In the genomic region with DNA sequence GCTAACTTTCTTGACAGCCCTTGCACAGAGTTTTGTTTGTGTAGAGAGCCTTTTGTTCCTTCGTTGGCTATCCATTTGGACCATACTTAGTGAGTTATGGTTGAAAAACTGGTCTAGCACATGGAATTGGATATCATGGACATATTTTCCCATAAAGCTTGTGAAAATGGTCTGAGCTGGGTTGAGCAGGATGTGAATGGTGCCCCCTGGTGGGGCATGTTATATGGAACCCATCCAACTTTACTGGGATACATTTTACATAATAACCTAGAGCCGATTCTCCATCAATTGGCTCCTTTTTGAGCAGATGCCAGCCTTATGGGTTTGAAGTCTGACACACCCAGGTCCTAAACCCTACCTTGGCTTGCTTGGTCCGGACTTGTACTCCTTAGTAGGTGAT, we compare ENCODE assay signal across 8 mouse cellular contexts. TPM values are rescaled to one million over a fixed set of nuclear protein-coding genes. Genes with fewer than 3 reads are reported as not detected.
DNase-seq lines count a peak whose midpoint lies in the region; ATAC-seq and TF ChIP-seq lines count a peak whose summit lies in the region.

No protein-coding gene starts in this region.

- H3K4me1 ChIP-seq in hindbrain, embryonic 11.5 days (replicated peaks; ENCODE audit: control insufficient read depth, insufficient read depth, low read length), result no peaks in the 10 kb centered on the region
- H3K4me1 ChIP-seq in hindbrain, embryonic 14.5 days (replicated peaks; ENCODE audit: control insufficient read depth, insufficient read depth, low read length), result no peaks in the 10 kb centered on the region
- no peaks in the 10 kb centered on the region for H3K4me1 ChIP-seq in lung, embryonic 14.5 days (ENCODE audit: insufficient read depth)
- no peaks in the 10 kb centered on the region for H3K4me1 ChIP-seq in forebrain, embryonic 16.5 days (replicated peaks; ENCODE audit: control insufficient read depth, insufficient read depth, low read length)
- H3K4me1 ChIP-seq in hindbrain, embryonic 13.5 days (replicated peaks), result no peaks in the 10 kb centered on the region

- WGBS in hindbrain, embryonic 11.5 days, result 78% methylated on average over 3 of the region's 3 CpGs
- 76% methylated on average over 3 of the region's 3 CpGs for WGBS in hindbrain, embryonic 14.5 days
- 66% methylated on average over 3 of the region's 3 CpGs for WGBS in lung, embryonic 14.5 days
- 75% methylated on average over 3 of the region's 3 CpGs for WGBS in forebrain, embryonic 16.5 days
- 76% methylated on average over 3 of the region's 3 CpGs for WGBS in hindbrain, embryonic 13.5 days

- no peaks in the 10 kb centered on the region for H3K27me3 ChIP-seq in hindbrain, embryonic 11.5 days (ENCODE audit: control insufficient read depth, insufficient read depth, low read length)
- H3K27me3 ChIP-seq in hindbrain, embryonic 14.5 days (ENCODE audit: control insufficient read depth, insufficient read depth, low read length), result no peaks in the 10 kb centered on the region
- H3K27me3 ChIP-seq in lung, embryonic 14.5 days (ENCODE audit: insufficient read depth, low read length), result no peaks in the 10 kb centered on the region
- H3K27me3 ChIP-seq in forebrain, embryonic 16.5 days (replicated peaks; ENCODE audit: control insufficient read depth, insufficient read depth, low read length), result no peaks in the 10 kb centered on the region
- H3K27me3 ChIP-seq in hindbrain, embryonic 13.5 days, result no peaks in the 10 kb centered on the region

- peak; percentile 66 for DNase-seq in hindbrain, embryonic 11.5 days (ENCODE audit: low spot score)
- no peak for DNase-seq in hindbrain, embryonic 14.5 days (ENCODE audit: low spot score)
- peak; percentile 32 for DNase-seq in urinary bladder, postnatal 25 days (ENCODE audit: low spot score)
- no peak for DNase-seq in urinary bladder, postnatal 36 days (ENCODE audit: low spot score in 2 of 2)
- DNase-seq in lung, embryonic 14.5 days, result peak; percentile 71

- H3K4me2 ChIP-seq in hindbrain, embryonic 11.5 days (replicated peaks; ENCODE audit: low read depth, low read length), result no peak overlapping the region
- no peak overlapping the region for H3K4me2 ChIP-seq in hindbrain, embryonic 14.5 days (replicated peaks)
- no peak overlapping the region for H3K4me2 ChIP-seq in lung, embryonic 14.5 days
- H3K4me2 ChIP-seq in forebrain, embryonic 16.5 days (ENCODE audit: low read length), result no peak overlapping the region
- no peak overlapping the region for H3K4me2 ChIP-seq in hindbrain, embryonic 13.5 days

- H3K9me3 ChIP-seq in hindbrain, embryonic 11.5 days (ENCODE audit: control insufficient read depth, low read length), result no peaks in the 10 kb centered on the region
- no peaks in the 10 kb centered on the region for H3K9me3 ChIP-seq in hindbrain, embryonic 14.5 days (ENCODE audit: control insufficient read depth, low read length)
- no peaks in the 10 kb centered on the region for H3K9me3 ChIP-seq in lung, embryonic 14.5 days (ENCODE audit: low read depth, low read length)
- no peaks in the 10 kb centered on the region for H3K9me3 ChIP-seq in forebrain, embryonic 16.5 days (ENCODE audit: control insufficient read depth, low read length)
- no peaks in the 10 kb centered on the region for H3K9me3 ChIP-seq in hindbrain, embryonic 13.5 days

- ATAC-seq in hindbrain, embryonic 11.5 days (ENCODE audit: low FRiP score), result no peak
- no peak for ATAC-seq in hindbrain, embryonic 14.5 days (ENCODE audit: low FRiP score)
- ATAC-seq in granulocyte monocyte progenitor cell, adult 5-6 weeks (replicated peaks; ENCODE audit: poor library complexity, severe bottlenecking), result peak; percentile 40
- no peak for ATAC-seq in lung, embryonic 14.5 days (ENCODE audit: insufficient read depth)
- ATAC-seq in forebrain, embryonic 16.5 days, result no peak
- no peak for ATAC-seq in hindbrain, embryonic 13.5 days (ENCODE audit: low FRiP score)

- no peak overlapping the region for H3K27ac ChIP-seq in hindbrain, embryonic 11.5 days (ENCODE audit: low read depth, low read length)
- H3K27ac ChIP-seq in hindbrain, embryonic 14.5 days, result no peak overlapping the region
- H3K27ac ChIP-seq in lung, embryonic 14.5 days (ENCODE audit: low read depth), result no peak overlapping the region
- no peak overlapping the region for H3K27ac ChIP-seq in forebrain, embryonic 16.5 days (ENCODE audit: low read length)
- no peak overlapping the region for H3K27ac ChIP-seq in hindbrain, embryonic 13.5 days

- peak; percentile 54 for TF ChIP-seq CTCF in lung, embryonic 14.5 days (IDR thresholded peaks at IDR 0.05; ENCODE audit: low read depth)

- no peak overlapping the region for H3K9ac ChIP-seq in hindbrain, embryonic 11.5 days (ENCODE audit: low read depth, low read length)
- H3K9ac ChIP-seq in hindbrain, embryonic 14.5 days, result no peak overlapping the region
- H3K9ac ChIP-seq in lung, embryonic 14.5 days, result no peak overlapping the region
- no peak overlapping the region for H3K9ac ChIP-seq in forebrain, embryonic 16.5 days (replicated peaks; ENCODE audit: low read depth, low read length)
- no peak overlapping the region for H3K9ac ChIP-seq in hindbrain, embryonic 13.5 days

- H3K4me3 ChIP-seq in hindbrain, embryonic 11.5 days (ENCODE audit: low read depth, low read length), result no peak overlapping the region
- no peak overlapping the region for H3K4me3 ChIP-seq in hindbrain, embryonic 14.5 days (replicated peaks; ENCODE audit: low read length)
- H3K4me3 ChIP-seq in lung, embryonic 14.5 days (ENCODE audit: low read depth, low read length), result no peak overlapping the region
- H3K4me3 ChIP-seq in forebrain, embryonic 16.5 days (replicated peaks; ENCODE audit: low read length), result no peak overlapping the region
- H3K4me3 ChIP-seq in hindbrain, embryonic 13.5 days, result no peak overlapping the region

- no peaks in the 10 kb centered on the region for H3K36me3 ChIP-seq in hindbrain, embryonic 11.5 days (ENCODE audit: control insufficient read depth, insufficient read depth, low read length)
- no peaks in the 10 kb centered on the region for H3K36me3 ChIP-seq in hindbrain, embryonic 14.5 days (replicated peaks; ENCODE audit: control insufficient read depth, insufficient read depth)
- H3K36me3 ChIP-seq in lung, embryonic 14.5 days (ENCODE audit: insufficient read depth), result no peaks in the 10 kb centered on the region
- H3K36me3 ChIP-seq in forebrain, embryonic 16.5 days (ENCODE audit: control insufficient read depth, insufficient read depth), result no peaks in the 10 kb centered on the region
- H3K36me3 ChIP-seq in hindbrain, embryonic 13.5 days, result no peaks in the 10 kb centered on the region

RNA-seq across cellular contexts. Expression of a gene that starts 6.8 kb away (rescaled TPM):
- 7.4 and 8.8 TPM in 2 replicates for polyA plus RNA-seq in hindbrain, embryonic 11.5 days (2014; fragmentation: Nextera tagmentation; extraction: Ambion mirVana)
- 7.6 and 9.9 TPM in 2 replicates for polyA plus RNA-seq in hindbrain, embryonic 14.5 days (2014; fragmentation: Nextera tagmentation; extraction: Ambion mirVana)
- 25.8 and 26.5 TPM in 2 replicates for total RNA-seq in granulocyte monocyte progenitor cell, adult 5-6 weeks (2014; fragmentation: Nextera tagmentation)
- total RNA-seq in granulocyte monocyte progenitor cell, adult 5-6 weeks (2017), result 10.6 and 18.9 TPM in 2 replicates
- polyA plus RNA-seq in lung, embryonic 14.5 days (2014; fragmentation: Nextera tagmentation; extraction: Ambion mirVana), result 10.8 and 14.4 TPM in 2 replicates
- polyA plus RNA-seq in forebrain, embryonic 16.5 days (2015; fragmentation: Nextera tagmentation; extraction: Ambion mirVana), result 4.7 and 6.3 TPM in 2 replicates
- polyA plus RNA-seq in hindbrain, embryonic 13.5 days (2015; fragmentation: Nextera tagmentation; extraction: Ambion mirVana), result 6.8 and 8.8 TPM in 2 replicates

RNA-seq across cellular contexts. Expression of a gene that starts 41.3 kb away (rescaled TPM):
- polyA plus RNA-seq in hindbrain, embryonic 11.5 days (2014; fragmentation: Nextera tagmentation; extraction: Ambion mirVana), result 1.1 and 1.5 TPM in 2 replicates
- polyA plus RNA-seq in hindbrain, embryonic 14.5 days (2014; fragmentation: Nextera tagmentation; extraction: Ambion mirVana), result 0.60 and 0.79 TPM in 2 replicates
- 1.3 and 1.5 TPM in 2 replicates for total RNA-seq in granulocyte monocyte progenitor cell, adult 5-6 weeks (2014; fragmentation: Nextera tagmentation)
- 0.15 and 0.60 TPM in 2 replicates for total RNA-seq in granulocyte monocyte progenitor cell, adult 5-6 weeks (2017)
- polyA plus RNA-seq in lung, embryonic 14.5 days (2014; fragmentation: Nextera tagmentation; extraction: Ambion mirVana), result 2.3 and 3.3 TPM in 2 replicates
- 0.56 and 0.62 TPM in 2 replicates for polyA plus RNA-seq in forebrain, embryonic 16.5 days (2015; fragmentation: Nextera tagmentation; extraction: Ambion mirVana)
- 0.31 and 0.35 TPM in 2 replicates for polyA plus RNA-seq in hindbrain, embryonic 13.5 days (2015; fragmentation: Nextera tagmentation; extraction: Ambion mirVana)

RNA-seq across cellular contexts. Expression of a gene that starts 52.8 kb away (rescaled TPM):
- polyA plus RNA-seq in hindbrain, embryonic 11.5 days (2014; fragmentation: Nextera tagmentation; extraction: Ambion mirVana), result 22.3 and 28.5 TPM in 2 replicates
- polyA plus RNA-seq in hindbrain, embryonic 14.5 days (2014; fragmentation: Nextera tagmentation; extraction: Ambion mirVana), result 42.1 and 45.5 TPM in 2 replicates
- total RNA-seq in granulocyte monocyte progenitor cell, adult 5-6 weeks (2014; fragmentation: Nextera tagmentation), result 1.3 and 2.0 TPM in 2 replicates
- 2.2 and 2.3 TPM in 2 replicates for total RNA-seq in granulocyte monocyte progenitor cell, adult 5-6 weeks (2017)
- polyA plus RNA-seq in lung, embryonic 14.5 days (2014; fragmentation: Nextera tagmentation; extraction: Ambion mirVana), result 10.3 TPM in 2 replicates
- 32.9 and 37.6 TPM in 2 replicates for polyA plus RNA-seq in forebrain, embryonic 16.5 days (2015; fragmentation: Nextera tagmentation; extraction: Ambion mirVana)
- 45.1 and 47.0 TPM in 2 replicates for polyA plus RNA-seq in hindbrain, embryonic 13.5 days (2015; fragmentation: Nextera tagmentation; extraction: Ambion mirVana)

Comparison
In these comparisons a context has a peak if more than half of its experiments do, and no peak if none do; other contexts are left out.
1. DNase-seq: peak in hindbrain, embryonic 11.5 days (single experiment), urinary bladder, postnatal 25 days (single experiment) and lung, embryonic 14.5 days (single experiment); none in hindbrain, embryonic 14.5 days (single experiment) and urinary bladder, postnatal 36 days (0 of 2).